Mouse (Mus musculus): Measurements from ENCODE around the gene Hcar2. TPM values are rescaled to one million over a fixed set of nuclear protein-coding genes. Genes with fewer than 3 reads are reported as not detected.
A peak's percentile ranks its signal among the peaks of the same experiment; 100 is the strongest.

Gene Hcar2
- polyA plus RNA-seq, 1 experiment: 0.07 TPM

DNA sequence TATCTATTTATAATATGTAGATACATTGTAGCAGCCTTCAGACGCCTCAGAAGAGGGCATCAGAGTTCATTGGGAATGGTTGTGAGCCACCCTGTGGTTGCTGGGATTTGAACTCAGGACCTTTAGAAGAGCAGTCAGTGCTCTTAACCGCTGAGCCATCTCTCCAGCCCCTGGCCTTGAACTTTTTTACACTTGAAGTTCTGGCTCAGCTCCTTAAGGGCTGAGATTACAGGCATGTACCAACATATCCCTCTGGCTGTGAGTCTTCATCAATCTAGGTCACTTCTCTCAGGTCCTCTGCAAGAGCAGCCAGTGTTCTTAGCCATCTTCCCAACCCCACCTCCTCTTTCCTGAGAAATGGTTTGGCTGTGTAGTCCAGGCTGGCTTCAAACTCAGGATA is 25.0 kb upstream of the Hcar2 start:
- TF ChIP-seq POLR2A (IDR thresholded peaks at IDR 0.05; ENCODE audit: borderline replicate concordance, extremely low read depth, insufficient read depth, insufficient read length, poor library complexity, severe bottlenecking) (no peak), CTCF (IDR thresholded peaks at IDR 0.05; ENCODE audit: borderline replicate concordance, extremely low read depth, insufficient read depth, insufficient read length) (no peak)
- no peak for DNase-seq (ENCODE audit: low read depth)

DNA sequence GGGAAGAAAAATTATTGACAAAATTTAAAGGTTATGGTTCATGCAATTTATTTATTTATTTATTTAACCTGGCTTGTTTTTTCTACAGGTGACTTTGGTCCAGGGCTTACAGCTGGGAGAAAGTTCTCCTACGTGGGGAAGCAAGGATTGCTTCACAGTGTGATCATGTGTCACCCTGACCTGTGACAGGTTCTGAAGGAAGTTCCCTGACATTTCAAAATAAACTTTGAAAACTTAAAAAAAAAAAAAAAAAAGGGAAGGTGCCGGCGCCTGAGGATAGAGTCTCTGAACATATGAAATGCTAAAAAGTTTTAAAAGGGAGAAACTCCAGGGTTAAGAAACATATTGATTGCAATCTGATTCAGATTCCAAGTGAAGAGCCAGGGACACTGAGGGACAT is 21.1 kb upstream of the Hcar2 start:
- DNase-seq (ENCODE audit: low read depth): no peak
- no peak for TF ChIP-seq POLR2A (IDR thresholded peaks at IDR 0.05; ENCODE audit: borderline replicate concordance, extremely low read depth, insufficient read depth, insufficient read length, poor library complexity, severe bottlenecking)
- TF ChIP-seq CTCF (IDR thresholded peaks at IDR 0.05; ENCODE audit: borderline replicate concordance, extremely low read depth, insufficient read depth, insufficient read length): no peak

- TF ChIP-seq CTCF (IDR thresholded peaks at IDR 0.05; ENCODE audit: borderline replicate concordance, extremely low read depth, insufficient read depth, insufficient read length): no peak
- no peak for TF ChIP-seq POLR2A (IDR thresholded peaks at IDR 0.05; ENCODE audit: borderline replicate concordance, extremely low read depth, insufficient read depth, insufficient read length, poor library complexity, severe bottlenecking)
- DNase-seq (ENCODE audit: low read depth): no peak
These were observed 19.0 kb upstream of the Hcar2 start for GRCm38 (mm10) chr5:123884332-123884731.

GRCm38 (mm10) chr5:123883891-123884290 is 18.6 kb upstream of the Hcar2 start:
- no peak for TF ChIP-seq POLR2A (IDR thresholded peaks at IDR 0.05; ENCODE audit: borderline replicate concordance, extremely low read depth, insufficient read depth, insufficient read length, poor library complexity, severe bottlenecking)
- no peak for TF ChIP-seq CTCF (IDR thresholded peaks at IDR 0.05; ENCODE audit: borderline replicate concordance, extremely low read depth, insufficient read depth, insufficient read length)
- no peak for DNase-seq (ENCODE audit: low read depth)

GRCm38 (mm10) chr5:123880778-123881177 is 15.5 kb upstream of the Hcar2 start:
- TF ChIP-seq POLR2A (IDR thresholded peaks at IDR 0.05; ENCODE audit: borderline replicate concordance, extremely low read depth, insufficient read depth, insufficient read length, poor library complexity, severe bottlenecking) (no peak), CTCF (IDR thresholded peaks at IDR 0.05; ENCODE audit: borderline replicate concordance, extremely low read depth, insufficient read depth, insufficient read length) (no peak)

DNA sequence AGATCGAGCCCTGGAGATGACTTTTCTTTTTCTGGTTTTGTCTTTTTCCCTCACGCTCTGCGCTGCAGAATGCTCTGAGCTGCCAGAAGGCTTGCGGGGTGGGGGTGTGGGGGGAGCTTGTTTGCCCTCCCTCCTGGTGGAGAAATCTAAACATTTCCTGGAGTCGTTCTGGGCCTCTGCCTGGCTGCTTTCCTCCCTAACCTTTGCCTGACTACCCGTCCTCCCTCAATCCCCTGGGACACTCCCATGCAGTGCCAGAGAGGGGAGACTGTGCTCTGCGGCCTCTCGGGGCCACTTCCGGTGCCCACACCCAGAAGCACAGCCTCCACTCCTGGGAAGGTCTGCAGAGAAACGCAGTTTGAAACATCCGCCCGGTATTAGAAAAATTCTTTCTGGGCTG is 14.6 kb upstream of the Hcar2 start, which contains the start of gene Hcar1:
Gene Hcar1 (minus strand): TSS at position 93 of the 400 bp plus-strand sequence.
- no peak for DNase-seq (ENCODE audit: low read depth)
- no peak for TF ChIP-seq CTCF (IDR thresholded peaks at IDR 0.05; ENCODE audit: borderline replicate concordance, extremely low read depth, insufficient read depth, insufficient read length)
- no peak for TF ChIP-seq POLR2A (IDR thresholded peaks at IDR 0.05; ENCODE audit: borderline replicate concordance, extremely low read depth, insufficient read depth, insufficient read length, poor library complexity, severe bottlenecking)

More at GRCm38 (mm10) chr5:123880778-123881177, 15.5 kb upstream of the Hcar2 start:
- no peak for DNase-seq (ENCODE audit: low read depth)

DNA sequence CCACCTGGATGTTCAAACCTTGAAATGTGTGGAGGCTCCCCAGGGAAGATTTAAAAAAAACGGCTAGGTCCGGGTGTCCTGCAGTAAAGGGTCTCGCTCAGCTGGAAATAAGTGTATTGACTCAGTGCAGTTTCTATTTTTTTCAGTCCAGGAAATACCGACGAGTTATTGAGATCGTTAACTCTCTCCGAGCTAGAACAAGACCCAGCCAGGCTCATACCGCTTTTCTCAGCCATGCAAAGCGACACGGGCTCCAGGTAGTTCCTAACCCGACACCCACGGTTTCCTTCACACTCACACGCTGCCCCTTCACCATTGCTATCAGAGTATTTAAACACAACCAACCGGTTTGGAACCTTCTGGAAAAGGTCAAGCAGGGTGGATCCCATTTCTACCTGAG is 12.8 kb upstream of the Hcar2 start:
- TF ChIP-seq POLR2A (IDR thresholded peaks at IDR 0.05; ENCODE audit: borderline replicate concordance, extremely low read depth, insufficient read depth, insufficient read length, poor library complexity, severe bottlenecking) (no peak), CTCF (IDR thresholded peaks at IDR 0.05; ENCODE audit: borderline replicate concordance, extremely low read depth, insufficient read depth, insufficient read length) (no peak)
- DNase-seq (ENCODE audit: low read depth): peak; percentile 6

DNA sequence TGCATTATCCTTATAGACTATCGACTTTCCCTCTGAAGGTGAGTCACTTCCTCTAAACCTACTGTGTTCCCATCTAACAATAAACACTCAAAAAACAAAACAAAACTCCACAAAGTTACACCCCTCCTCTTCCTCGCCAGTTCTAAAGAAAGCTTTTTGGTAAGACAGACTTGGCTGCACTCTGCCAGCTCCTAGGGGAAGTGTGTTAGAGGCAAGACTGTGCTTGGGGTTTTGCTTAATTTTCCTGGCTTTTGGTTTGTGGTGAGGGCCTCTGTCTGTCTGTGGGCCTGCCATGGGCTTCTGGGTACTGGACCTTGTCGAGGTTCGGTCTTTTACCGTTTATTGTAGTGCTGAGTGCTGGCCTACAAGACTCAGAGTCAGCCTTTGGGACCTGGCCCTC is 8.9 kb upstream of the Hcar2 start:
- TF ChIP-seq POLR2A (IDR thresholded peaks at IDR 0.05; ENCODE audit: borderline replicate concordance, extremely low read depth, insufficient read depth, insufficient read length, poor library complexity, severe bottlenecking) (no peak), CTCF (IDR thresholded peaks at IDR 0.05; ENCODE audit: borderline replicate concordance, extremely low read depth, insufficient read depth, insufficient read length) (no peak)
- DNase-seq (ENCODE audit: low read depth): no peak

DNA sequence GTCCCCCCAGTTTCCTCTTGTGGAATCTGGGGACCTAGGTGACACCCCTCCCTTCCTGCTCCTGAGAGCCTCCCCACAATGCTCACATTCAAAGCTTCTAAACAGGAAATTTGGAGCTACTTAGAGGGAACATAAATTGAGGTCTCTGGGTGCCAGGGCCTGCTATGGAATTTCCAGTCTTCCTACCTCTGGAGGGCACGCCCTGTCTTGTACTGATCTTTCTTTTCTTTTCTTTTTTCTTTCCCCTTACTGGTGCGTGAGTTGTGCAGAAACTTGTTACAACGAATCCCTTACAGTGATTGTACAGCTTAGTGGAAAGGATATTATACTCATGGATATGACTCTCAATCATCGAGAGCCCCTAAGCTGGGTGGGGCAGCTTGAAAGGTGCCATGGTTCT is 4.3 kb upstream of the Hcar2 start:
- TF ChIP-seq POLR2A (IDR thresholded peaks at IDR 0.05; ENCODE audit: borderline replicate concordance, extremely low read depth, insufficient read depth, insufficient read length, poor library complexity, severe bottlenecking) (no peak), CTCF (IDR thresholded peaks at IDR 0.05; ENCODE audit: borderline replicate concordance, extremely low read depth, insufficient read depth, insufficient read length) (no peak)
- DNase-seq (ENCODE audit: low read depth): no peak

- DNase-seq (ENCODE audit: low read depth): no peak
- TF ChIP-seq CTCF (IDR thresholded peaks at IDR 0.05; ENCODE audit: borderline replicate concordance, extremely low read depth, insufficient read depth, insufficient read length) (no peak), POLR2A (IDR thresholded peaks at IDR 0.05; ENCODE audit: borderline replicate concordance, extremely low read depth, insufficient read depth, insufficient read length, poor library complexity, severe bottlenecking) (no peak)
These were observed 1.2 kb upstream of the Hcar2 start for GRCm38 (mm10) chr5:123866457-123866856.

GRCm38 (mm10) chr5:123863934-123864333 is 1.4 kb downstream of the Hcar2 start:
- DNase-seq (ENCODE audit: low read depth): no peak
- TF ChIP-seq CTCF (IDR thresholded peaks at IDR 0.05; ENCODE audit: borderline replicate concordance, extremely low read depth, insufficient read depth, insufficient read length) (no peak), POLR2A (IDR thresholded peaks at IDR 0.05; ENCODE audit: borderline replicate concordance, extremely low read depth, insufficient read depth, insufficient read length, poor library complexity, severe bottlenecking) (no peak)
